Mouse (Mus musculus): ENCODE measurements around the gene Sfta2.

Sfta2 gene

DNA sequence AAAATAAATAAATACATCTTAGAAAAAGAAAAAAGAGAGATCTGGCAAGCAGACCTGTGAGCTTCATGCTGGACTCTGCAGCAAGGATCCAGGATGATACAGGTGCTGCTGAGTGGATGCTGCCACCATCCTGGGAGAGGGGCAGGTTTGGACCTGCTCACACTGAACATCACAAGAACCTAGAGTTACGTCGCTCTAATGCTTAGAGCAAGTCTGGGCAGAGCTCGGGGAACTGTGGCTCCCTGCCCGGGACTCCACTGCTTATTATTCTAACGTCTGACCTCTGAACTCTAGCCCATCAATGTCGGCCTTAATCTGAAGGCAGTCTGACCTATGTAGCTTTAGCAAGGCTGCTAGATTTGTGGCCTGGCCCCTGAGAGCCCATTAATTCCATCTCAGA, 79.2 kb downstream of the Sfta2 start:
- DNase-seq: no peak

DNA sequence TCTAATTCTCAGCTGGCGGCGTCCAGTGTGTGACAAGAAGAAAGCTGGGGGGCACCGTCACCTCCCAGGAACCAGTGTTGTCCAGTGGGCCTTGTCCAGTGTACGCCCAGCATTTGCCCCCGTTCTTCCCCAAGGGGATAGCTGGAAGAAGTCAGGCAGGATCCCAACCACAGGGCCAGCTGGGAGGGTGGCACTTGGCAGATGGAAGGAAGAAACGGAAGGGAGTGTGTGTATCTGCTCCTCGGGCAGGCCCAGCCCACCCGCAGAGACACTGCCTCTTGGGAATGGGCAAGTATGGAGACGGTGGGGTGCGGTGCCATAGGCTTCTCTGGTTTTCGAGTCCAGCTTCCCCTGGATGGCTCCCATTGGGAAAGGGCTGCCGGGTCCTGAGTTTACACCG, 80.6 kb downstream of the Sfta2 start:
- no peak for DNase-seq

DNA sequence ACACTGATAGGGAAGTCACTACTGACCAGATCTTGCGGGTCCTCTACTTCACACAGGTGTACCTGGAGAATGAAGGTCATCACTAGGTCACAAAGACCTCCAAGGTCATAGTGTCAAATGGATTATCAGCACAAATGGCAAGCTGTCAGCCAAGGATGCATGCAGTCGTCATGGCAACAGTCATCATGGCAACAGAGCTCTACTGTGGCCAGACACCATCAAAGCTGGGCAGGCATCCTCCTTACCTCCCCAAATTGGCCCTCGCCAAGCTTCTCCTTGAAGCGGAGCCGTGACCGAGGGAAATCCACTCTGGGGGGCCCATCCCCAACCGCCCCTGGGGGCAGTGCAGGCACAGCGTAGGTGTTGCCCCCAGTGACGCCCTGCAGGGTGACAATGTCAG, 83.7 kb downstream of the Sfta2 start:
- no peak for DNase-seq

DNA sequence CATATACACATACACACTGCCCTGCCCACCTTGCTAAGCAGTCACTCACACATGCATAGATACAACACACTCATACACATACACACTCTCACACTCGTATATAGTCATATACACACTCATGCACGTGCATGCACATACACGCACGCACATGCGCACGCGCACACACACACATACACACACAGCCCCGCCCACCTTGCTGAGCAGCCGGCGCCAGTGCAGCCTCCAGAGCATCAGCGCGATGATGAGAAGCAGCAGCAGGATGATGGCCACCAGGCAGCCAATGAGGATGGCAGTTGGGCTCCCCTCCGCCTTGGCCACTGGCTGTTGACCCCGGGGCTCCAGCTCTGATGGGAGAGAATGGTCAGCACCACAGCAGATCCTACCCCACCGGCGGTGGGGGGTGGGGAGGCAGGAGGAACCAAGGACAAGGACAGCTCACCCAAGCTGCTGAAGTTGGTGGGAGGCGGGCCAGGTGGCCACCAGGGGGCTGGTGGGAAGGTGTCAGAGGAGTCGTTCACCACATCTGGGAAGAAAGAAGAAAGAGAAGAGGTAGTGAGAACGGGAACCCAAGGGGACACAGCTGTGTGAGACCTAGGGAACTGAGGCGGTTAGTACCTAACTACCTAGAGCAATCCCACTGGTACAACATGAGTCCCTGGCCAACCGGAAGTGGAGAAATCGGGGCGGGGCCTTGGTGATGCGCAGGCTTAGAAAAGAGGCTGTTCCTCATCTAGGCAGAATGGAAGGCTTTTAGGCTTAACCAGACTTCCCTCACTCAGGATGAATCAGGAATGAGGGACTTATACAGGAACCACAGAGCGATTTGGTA, 87.2 kb downstream of the Sfta2 start:
- DNase-seq: no peak

- DNase-seq: no peak
Observed at GRCm38 (mm10) chr17:35689936-35690645, 88.7 kb downstream of the Sfta2 start.

DNA sequence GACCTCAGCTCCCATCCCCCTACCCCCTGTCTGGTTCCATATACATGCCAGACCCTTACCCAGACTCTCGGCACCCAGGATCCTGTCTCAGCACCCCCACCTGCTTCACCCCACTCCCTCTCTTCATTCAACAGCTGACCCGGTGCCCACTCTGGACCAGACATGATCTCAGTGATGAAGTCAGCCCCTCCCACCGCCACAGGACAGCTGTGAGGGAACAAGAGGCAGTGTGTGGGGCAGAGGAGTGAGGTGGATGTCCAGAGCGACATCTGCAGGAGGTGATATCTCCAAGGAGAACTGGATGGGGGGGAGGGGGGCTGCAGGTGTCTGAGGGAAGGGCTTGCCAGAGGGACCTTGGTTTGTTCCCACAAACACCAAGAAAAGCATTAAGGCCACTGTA, 90.5 kb downstream of the Sfta2 start:
- no peak for DNase-seq

- DNase-seq: no peak
Observed at GRCm38 (mm10) chr17:35692368-35692767, 91.0 kb downstream of the Sfta2 start.

DNA sequence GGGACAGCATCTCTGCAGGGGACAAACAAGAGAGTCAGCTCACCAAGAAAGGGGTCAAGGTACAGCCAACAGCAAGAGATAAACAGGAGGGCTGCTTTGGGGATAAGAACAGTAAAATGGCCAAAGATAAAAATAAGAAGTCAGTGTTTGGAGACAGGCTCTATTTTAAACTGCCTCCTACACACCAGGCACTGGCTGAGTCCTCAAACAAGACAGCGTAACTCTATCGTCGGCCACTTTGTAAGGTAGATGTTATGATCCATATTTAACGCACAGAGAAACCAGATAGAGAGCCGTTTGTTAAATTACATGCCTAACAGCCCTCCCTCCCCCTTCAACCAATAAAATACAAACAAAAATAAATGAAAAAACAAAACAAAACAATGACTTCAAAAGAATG, 92.6 kb downstream of the Sfta2 start:
- DNase-seq: no peak

DNA sequence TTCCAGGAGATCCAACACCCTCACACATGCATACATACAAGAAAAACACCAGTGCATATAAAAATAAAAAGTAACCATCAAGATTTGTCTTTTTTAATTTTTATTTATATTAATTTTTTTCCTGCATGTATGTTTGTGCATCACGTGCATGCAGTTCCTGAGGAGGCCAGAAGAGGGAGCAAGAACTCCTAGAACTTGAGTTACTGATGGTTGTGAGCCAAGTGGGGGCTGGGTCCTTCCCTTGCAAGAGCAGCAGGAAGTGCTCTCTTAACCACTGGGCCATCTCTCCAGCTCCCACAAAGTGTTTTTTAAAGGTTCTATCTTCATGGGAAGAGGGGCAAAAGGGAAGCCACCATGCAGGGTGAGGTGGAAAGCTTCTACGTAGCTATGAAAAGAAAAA, 93.9 kb downstream of the Sfta2 start:
- no peak for DNase-seq

DNA sequence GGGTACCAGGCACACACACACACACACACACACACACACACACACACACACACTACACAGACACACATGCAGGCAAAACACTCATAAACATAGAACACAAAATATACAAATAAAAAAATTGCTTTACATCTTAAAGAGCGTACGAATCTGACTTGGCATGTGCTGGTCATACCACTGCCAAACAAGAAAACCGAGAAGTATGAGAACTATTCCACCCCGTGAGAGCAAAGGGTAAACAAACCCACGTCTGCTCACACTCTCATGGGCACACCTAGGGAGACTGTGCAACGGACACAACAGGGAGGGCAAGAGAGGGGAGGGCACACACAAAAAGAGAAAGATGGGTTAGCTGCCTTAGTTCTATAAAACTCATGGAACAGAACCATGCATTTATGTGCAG, 95.3 kb downstream of the Sfta2 start:
- DNase-seq: no peak

DNA sequence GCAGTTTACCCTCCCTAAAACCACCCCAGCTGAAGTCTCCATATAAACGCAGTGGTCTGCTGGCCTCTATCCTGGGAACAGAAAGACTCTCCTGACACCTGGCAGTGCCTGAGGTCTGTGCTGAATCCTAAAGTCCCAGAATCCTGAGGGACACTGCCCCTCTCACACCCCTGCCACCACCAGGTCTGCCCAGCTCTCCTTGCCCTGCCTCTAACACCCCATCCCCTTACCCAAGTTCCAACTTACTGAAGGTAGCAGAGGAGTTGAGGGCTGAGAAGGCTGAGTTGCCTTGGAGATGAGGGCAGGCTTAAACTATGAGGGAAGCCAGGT, 96.0 kb downstream of the Sfta2 start:
- DNase-seq: no peak

DNA sequence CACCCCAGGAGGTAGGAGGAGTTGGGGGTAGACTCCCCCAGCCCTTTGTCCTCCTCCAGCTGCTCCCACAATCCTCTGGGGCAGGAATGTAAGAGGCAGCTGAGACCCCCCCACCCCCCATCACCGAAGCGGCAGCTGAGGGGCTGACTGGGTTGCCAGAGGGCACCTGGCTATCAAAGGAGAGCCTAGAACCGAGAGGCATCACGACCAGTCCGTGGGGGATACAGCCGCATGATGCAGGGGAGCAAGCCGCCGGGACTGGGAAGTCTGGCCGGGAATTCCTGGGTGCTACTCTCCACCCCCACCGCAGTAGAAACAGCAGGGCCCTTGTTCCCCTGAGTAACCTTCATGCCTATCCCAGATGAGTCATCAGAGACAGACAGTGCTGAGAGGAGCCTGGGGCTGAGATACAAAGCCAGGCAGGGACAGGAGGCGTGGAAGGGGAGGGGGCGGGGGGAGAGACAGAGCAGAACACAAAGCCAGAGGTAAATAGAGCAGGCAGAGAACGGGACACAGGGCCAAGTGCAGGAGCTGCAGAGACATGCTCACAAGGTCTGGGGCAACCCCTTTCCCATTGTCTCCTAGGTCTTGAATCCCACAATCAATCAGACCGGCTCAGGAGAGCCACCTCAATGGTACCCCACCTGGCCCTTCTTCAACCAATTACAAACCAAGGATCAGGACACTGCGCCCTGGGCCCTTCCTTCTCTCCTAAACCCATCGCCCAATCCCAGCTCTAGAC, 96.6 kb downstream of the Sfta2 start:
- DNase-seq: no peak

DNA sequence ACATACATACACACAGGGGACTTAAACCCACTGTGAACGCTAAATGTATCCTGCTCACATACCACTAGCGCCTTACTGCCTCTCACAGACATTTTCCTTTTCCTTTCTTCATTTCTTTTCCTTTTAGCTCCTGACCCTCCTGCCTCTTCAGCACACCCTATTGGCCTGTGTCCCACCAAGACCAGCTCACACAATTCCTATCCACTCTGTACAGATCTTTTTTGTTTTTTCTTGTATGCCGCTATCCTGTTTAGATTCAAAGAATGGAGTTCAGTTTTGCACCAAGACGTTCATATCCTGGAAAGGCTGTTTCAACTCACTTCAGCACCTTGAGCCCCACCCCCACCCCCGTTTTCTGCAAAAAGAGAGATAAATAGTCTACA, 97.1 kb downstream of the Sfta2 start:
- DNase-seq: no peak

GRCm38 (mm10) chr17:35699919-35700318, 98.6 kb downstream of the Sfta2 start:
- DNase-seq: peak; percentile 73

Data from lung, postnatal 14 days (tissue).